Mouse (Mus musculus) left cerebral cortex, postnatal 14 days (tissue): ENCODE measurements around the gene Borcs8. TPM values are rescaled to one million over a fixed set of nuclear protein-coding genes. Genes with fewer than 3 reads are reported as not detected.

ENCODE experiments used
- DNase-seq, 2 experiments: peaks; one replicate each; pipeline ENCODE4 v3.0.0; 2021 to 2022; ENCODE audit warnings: low spot score in 2 of 2, mixed read lengths in 1 of 2
- intact Hi-C: fragments of 180-260 bp; cut with DNase I; formaldehyde crosslinking; loops from one replicate; pipeline ENCODE4 v1.15.1; 2025
- total RNA-seq, 2 experiments: library from RNA; stranded (reverse); gene quantifications; 2 replicates each; pipeline ENCODE4 v1.2.3; 2021

Borcs8 gene
- total RNA-seq, 2 experiments from 2014 or later: 44.3 to 48.7 TPM

DNA sequence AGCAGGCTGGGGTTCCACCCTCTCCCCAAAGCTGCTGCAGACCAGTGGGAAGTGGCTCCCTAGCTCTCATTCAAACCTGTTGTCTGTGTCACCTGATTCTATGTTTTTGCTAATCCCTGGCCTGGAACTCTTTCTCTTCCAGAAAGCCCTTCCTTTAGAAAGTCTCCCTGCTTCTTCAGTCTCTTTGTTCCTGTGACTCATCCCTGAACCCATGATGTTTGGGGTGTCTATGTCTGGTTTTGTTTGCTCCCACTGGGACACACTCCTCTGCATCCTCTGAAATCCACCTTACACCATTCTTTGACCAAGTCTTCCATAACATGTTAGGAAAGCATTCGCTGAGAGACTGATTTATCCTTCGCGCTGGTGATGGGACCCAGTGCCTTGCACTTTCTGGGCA is 9.2 kb upstream of the Borcs8 start:
- intact Hi-C loops: no loop called here
- DNase-seq: no peak

DNA sequence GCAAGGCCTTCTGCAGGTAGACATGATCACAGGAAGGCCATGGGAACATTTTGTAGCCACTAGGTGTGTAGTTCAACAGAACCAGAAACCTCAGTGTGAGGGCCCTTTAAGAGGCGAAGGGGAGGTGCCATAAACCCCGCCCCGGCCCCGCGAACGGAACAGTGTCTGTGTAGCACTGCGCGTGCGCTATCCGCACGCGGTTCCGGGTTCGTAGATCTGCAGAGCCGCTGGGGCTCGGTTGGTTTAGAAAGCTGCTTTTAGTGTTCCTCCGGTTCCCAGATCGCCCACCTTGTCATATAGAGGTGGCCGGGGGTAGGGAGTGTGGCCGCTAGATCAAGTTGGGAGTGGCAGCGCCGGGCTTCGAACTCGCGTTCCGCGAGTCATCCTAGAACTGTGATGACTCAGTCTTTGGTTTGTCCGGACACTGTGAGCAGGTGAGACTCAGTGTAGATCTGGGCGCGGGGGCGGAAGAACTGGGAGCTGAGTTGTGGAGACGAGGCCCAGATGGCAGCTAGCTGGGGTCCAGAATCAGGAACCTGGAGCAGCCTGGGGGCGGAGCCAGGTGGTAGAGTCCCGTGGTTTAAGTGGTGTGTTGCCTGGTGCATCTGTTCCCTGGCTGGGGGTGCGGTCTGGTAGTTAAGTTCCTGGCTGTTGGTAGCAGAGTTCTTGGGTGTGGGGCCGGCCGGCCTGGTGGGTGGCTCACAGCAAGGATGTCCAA is 8.0 kb upstream of the Borcs8 start, which contains the start of gene Nr2c2ap:
Gene Nr2c2ap, plus strand, starts transcription at position 168 of the 718 bp plus-strand sequence.
- intact Hi-C loops: no loop called here

DNA sequence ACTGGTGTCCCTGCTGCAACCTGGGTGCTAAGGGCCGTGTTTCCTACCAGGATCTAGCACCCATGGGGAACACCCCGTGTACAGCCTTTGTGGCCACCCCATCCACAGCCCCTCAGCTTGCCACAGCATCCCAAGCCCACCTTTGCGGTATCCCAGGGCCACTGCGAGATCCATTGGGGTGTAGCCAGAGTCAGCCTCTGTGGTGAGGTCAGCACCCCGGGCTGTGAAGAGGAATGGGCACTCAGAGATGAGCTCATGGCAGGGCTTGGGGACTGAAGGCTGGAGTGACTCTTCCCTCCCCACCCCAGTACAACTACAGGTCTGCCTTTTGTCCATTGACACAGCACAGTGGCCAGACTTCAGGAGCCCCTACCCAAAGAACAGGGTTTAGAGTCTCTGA is 5.2 kb upstream of the Borcs8 start:
- intact Hi-C loops: no loop called here
- no peak for DNase-seq

More for the DNA sequence above, 8.0 kb upstream of the Borcs8 start, which contains the start of gene Nr2c2ap:
- DNase-seq: peak; percentile 74 to 84

DNA sequence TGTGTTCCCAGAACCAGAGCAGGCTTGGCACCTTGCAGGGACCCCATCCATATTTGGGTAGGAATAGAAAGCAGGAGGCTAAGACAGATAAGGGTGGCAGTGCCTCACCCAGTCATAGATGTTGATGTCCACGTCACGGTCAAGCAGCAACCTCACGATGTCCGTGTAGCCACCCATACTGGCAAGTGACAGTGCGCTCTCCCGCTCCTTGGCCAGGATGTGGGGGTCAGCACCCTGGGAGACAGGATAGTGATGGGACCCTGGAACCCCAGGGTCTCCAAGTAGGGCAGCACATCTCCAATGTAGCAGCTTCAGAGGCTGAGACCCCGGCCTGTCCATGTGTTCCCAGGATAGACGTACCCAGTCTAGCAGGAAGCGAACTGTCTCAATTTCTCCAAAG is 4.4 kb upstream of the Borcs8 start:
- intact Hi-C loops: no loop called here
- no peak for DNase-seq

DNA sequence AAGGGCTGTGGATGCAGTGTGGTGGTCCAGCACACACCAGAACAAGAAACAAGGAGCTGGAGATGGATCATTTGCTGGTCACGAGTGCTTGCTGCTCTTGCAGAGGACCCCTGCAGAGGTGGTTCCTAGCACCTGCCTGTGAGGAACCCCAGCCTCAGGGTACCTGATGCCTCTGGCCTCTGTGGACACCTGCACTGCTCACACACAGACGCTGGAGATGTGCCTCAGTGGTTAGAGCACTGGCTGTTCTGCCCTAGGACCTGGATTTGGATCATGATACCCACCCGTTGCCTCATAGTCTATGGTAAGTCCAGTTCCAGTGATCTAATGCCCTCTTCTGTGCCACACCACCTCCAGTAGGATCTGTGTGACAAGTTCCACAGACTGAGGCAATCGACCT is 2.7 kb upstream of the Borcs8 start:
- intact Hi-C loops: no loop called here
- DNase-seq: no peak

DNA sequence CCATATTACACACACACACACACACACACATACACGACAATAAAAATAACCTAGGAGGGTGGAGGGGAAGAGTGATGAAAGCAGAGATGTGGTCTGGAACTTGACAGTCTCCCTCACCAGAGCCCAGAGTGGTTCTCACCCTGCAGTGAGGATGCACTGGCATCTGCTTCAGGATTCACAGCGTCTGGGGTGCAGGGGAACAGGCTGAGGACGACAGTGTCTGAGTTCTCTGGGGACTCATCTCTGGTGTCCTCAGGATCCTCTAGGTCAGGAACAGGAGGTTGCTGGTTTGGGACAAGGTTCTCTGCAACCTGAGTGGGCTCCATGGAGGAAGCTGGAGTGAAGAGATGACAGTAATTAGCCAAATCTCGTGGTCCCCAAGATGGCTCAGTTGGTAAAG is 1.4 kb upstream of the Borcs8 start:
- DNase-seq: no peak
- intact Hi-C loops: no loop called here

DNA sequence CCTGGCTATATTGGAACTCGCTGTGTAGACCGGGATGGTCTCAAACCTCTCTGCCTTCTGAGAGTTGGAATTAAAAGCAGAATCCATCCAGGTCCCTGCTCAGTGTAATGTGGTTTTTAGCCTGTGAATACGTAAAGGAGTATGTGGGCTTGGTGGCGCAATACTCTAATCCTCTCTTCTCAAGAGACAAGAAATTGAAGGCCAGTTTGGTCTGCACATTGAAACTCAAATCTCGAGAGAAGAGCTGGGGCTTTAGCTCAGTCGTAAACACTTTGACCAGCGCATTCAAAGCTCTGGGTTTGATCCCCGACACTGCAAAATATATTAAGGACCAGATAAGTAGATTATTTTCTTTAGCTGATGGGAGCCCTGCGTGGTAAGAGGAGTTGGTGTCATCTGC is 682 bp downstream of the Borcs8 start:
- intact Hi-C loops: no loop called here
- DNase-seq: no peak

DNA sequence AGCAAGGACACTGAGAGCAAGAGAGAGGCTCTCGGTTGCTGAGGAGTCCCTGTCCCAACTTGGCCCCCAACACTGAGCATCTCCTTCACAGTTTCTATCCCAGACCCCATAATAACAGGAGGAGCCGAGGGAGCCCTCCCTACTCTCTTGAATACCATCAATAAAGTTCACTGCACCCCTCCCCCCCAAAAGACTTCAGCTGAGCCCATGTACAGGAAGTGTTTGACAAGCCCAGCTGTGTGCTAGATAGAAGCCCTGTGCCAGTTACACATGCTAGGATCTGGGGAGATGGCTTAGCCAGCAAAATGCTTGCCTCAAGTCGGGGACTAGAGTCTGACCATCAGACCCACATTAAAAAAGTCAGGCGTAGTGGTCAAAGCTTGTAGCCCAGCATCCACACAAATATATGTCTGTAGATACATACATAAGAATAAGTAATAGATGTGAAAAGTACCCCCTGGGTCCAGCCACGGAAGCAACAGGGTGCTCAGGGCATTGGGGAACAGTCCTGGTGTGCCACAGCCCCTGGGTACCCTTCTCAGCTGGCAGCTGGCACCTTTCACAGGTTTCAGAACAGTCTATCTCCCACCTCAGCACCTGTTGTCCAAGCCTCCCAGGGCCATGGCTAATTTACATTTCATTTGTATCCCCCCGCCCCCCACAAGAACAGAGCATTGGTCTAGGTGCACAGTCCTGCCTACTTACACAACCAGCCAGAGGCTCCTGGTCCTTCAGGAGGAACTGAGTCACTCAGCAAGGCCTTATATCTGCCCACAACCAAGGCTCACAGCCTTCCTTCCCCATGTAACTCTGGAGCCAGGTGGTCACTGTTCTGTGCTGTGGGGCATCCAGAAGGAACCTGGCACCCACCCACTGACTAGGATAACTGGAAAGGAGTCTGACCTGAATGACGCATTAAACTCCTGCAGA is 8.6 kb downstream of the Borcs8 start:
- intact Hi-C loops: no loop called here
- no peak for DNase-seq

DNA sequence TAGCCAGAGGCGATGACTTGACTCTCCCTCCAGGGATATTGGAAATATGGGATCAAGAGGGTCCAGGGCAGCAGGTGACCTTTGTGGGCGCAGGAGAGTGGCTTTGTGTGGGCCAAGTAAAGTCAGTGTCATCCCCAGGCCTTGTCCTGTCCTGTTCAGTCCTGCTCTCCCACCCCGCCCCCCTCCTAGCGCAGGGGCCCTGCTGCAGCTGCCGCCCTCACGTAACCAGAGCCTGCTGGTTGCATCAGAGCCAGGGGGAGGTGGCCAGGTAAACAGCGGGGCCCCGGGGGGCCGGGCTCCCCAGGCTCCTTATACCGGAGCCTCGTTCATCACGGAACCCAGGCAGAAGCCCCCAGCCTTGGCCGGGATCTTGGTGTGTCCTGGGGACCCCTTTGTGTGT is 10.9 kb downstream of the Borcs8 start:
- intact Hi-C loops: no loop called here
- no peak for DNase-seq

DNA sequence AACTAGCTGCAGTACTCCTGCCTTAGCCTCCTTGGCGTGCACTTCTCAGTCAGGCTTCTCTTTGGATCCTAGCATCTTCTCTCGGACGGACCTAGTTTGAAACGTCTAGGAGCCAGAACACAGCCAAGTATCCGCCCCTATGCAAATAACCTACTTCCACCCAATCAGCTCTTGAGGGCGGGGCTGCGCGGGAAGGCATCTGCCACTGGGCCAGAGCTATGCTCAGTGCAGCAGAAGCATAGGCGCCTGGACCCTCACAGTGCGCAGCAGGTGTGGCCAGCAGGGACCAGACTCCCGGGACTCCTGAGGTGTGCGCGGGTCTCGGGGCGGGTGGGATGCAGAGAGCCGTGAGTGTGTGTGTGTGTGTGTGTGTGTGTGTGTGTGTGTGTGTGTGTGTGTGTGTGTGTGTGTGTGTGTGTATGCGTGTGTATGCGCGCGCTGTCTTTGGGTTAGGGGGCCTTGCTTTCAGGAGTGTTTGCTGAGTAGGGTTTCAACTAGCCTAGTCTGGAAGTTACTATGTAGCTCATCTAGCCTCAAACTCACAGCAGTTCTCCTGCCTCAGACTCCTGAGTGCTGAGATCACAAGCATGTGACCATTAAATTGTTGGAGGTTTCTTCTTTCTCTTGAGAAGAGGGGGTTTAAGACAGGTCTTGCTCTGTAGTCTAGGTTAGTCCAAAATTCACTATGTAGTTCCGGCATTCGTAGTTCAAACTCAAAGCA is 13.4 kb downstream of the Borcs8 start:
- DNase-seq: peak; percentile 67 to 68
- intact Hi-C loops: no loop called here

DNA sequence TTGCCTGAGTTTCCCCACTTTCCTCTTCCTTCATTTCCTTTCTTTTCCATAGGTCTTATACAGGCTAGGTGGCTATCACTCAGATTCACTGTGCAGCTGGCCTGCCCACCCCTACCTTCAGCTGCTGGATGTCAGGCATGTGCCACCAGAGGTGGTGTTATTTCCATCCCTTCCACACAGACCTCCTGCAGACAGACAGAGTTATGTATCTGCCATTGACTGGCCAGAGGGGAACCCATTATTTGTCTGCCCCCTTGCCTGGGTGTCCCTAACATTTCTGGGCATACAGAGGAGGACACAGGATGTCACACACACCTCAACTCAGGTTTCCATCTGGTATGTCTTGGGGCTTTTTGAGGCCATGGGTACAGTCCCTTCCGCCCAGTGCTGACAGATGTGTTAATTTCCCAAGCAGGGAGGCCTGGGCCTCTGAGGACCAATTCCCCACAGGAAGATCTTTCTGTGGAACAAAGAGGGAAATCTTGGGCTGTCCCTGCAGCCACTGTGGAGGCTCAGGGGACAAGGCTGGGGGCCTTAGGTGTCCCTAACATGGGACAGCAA is 18.0 kb downstream of the Borcs8 start:
- DNase-seq: no peak
- intact Hi-C loops: no loop called here

DNA sequence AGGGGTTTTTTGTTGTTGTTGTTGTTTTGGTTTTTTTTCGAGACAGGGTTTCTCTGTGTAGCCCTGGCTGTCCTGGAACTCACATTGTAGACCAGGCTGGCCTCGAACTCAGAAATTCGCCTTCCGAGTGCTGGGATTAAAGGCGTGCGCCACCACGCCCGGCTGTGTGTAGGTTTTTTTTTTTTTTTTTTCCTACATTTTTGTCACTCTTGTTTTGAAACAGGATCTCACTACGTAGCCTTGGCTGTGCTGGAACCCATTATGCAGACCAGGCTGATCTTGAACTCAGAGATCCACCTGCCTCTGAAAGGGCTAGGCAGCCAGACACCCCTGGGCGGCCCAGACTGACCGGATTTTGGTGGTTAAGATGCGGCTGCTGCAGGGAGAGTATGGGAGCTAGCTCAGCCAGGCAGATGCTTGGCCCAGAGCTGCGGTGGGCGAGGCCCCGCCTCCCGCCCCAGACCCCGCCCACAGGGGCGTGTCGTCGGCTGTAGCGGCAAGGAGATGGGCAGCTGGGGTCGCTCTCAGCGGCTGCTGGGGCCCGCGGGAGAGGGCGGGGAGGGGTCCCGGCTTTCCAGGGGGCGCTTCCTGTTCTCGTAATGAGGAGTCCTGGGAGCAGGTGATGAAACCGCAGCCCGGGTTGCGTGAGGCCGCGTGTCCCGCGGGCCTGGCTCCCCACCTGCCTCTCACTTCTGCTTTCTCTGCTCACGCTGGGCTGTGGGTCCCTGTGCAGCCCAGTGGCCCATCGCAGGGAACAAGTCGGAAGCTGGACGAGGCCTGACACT is 19.0 kb downstream of the Borcs8 start:
- intact Hi-C loops: no loop called here
- DNase-seq: peak; percentile 61 to 63

DNA sequence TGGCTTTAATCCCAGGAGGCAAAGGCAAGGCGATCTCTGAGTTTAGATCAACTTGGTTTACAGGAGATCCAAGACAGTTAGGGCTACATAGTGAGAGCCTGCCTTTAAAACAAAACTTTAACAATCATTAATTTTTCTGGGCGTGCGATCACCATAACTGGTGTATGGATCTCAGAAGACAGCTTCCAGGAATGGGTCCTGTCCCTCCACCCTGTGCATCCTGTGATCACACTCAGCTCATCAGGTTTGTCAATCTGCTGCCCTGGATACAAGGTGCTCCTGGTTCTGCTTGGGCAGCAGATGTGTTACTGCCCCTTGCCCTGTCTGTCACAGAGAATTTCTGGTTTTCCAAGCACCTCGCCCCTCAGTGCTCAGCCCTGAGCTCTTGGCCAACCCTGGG is 19.9 kb downstream of the Borcs8 start:
- intact Hi-C loops: no loop called here
- no peak for DNase-seq

DNA sequence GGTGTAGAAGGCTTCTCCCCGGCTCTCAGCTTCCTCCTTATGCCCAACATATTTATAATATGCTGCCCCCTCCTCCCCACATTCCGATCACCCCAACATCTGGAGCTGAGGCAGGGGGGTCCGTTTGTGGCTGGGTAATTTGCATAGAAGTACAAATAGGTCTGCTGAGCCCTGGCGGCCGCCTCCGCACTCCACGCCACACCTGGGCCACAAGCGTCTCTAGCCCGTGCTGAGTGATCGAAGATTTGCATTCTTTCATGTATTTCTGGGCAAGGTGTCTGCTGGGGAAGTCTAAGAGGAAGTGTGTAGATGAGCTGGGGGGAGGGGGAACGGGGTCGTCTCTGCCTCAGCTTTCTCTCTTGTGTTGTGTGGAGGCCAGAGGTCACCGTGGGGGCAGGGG is 20.7 kb downstream of the Borcs8 start:
- DNase-seq: no peak
- intact Hi-C loops: loop anchor here (5.0 kb wide), 1 partner anchor 243 kb away; no protein-coding TSS in a partner anchor

DNA sequence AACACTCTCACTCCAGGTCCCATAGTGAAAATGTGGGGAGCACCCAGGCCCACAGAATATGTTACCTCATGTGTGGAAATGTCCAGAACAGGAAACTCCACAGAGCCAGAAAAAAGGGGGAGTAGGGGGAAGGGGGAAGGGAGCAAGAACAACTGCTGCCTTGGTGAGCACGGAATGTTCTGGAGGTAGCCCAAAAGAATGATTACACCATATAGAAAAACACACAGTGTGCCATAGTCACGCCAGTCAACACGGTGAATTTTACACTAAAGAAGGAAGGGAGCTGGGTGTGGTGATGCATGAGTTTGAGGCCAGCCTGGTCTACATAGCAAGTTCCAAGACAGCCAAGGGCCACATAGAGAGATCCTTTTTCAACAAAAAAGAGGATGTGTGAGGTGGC is 24.0 kb downstream of the Borcs8 start:
- intact Hi-C loops: loop anchor here (5.0 kb wide), 1 partner anchor 246 kb away; no protein-coding TSS in a partner anchor
- DNase-seq: no peak

DNA sequence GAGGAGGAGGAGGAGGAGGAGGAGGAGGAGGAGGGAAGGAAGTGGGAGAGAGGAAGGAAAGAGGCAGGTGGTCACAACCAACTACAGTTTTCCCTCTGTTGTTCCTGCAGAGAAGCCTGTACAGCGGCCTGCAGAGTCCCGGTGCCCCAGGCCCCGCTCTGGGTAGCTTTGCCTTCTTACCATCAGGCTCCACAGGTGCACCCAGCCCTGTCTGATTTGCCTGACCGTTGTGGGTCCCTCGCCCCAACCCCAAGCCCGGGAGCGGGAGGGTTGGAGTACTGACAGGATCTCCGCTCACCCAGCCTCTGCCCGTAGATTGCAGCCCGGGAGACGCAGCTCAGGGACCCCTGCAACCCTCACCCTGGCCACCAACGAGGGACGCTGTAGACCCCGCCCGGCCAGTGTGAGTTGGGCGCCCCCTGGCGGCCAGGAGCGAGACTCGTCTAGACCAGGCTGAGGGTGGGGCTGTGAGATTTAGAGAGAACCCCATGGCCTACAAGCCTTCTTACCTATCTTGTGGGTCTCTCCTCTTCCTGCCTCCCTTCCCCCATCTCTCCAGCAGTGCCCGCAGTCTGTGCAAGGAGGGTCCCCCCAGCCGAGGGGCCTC is 27.3 kb downstream of the Borcs8 start:
- DNase-seq: peak; percentile 37 to 41
- intact Hi-C loops: loop anchor here (2.0 kb wide), 1 partner anchor 80 kb away; no protein-coding TSS in a partner anchor

DNA sequence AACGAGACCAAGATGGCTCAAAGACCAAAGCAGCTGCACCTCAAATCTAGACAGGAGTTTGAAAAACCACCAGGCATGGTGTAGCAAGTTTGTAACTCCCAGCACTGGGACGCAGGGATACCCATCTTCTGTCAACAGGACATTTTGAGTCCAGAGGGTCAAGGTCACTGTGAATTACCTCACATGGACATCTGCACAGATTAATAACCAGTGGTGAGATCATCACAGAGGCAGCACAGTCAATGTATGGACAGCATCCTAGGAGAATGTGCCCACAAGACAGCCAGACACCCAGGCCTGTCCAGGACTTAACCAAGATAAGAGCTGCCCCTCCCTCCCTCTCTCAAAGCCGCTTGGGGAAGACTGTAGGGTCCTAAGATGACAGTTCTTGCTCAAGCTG is 30.8 kb downstream of the Borcs8 start:
- intact Hi-C loops: no loop called here
- DNase-seq: no peak

DNA sequence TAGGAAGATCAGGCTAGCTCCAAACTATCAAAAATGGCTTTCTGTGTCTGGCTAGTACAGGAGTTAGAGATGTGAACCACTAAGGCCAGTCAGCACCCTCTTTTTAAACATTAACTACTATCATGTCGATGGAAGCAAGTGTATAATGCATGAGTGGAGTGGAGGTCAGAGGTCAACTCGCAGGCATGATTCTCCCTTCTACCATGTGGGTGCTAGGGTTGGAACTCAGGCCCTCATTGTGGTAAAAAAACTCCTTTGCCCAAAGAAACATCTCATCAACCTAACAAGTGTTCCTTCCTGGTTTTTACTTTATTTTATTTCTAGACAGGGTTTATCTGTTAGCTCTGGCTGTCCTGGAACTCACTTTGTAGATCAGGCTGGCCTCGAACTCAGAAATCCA is 31.4 kb downstream of the Borcs8 start:
- no peak for DNase-seq
- intact Hi-C loops: no loop called here
